Mouse (Mus musculus) R1 (cell line): Measurements from ENCODE around the gene Mfap4.

Experiments
- DNase-seq: peaks from one replicate; pipeline ENCODE4 v3.0.0-alpha.2; 2018; ENCODE audit warnings: low read depth, low spot score

The Mfap4 gene

DNA sequence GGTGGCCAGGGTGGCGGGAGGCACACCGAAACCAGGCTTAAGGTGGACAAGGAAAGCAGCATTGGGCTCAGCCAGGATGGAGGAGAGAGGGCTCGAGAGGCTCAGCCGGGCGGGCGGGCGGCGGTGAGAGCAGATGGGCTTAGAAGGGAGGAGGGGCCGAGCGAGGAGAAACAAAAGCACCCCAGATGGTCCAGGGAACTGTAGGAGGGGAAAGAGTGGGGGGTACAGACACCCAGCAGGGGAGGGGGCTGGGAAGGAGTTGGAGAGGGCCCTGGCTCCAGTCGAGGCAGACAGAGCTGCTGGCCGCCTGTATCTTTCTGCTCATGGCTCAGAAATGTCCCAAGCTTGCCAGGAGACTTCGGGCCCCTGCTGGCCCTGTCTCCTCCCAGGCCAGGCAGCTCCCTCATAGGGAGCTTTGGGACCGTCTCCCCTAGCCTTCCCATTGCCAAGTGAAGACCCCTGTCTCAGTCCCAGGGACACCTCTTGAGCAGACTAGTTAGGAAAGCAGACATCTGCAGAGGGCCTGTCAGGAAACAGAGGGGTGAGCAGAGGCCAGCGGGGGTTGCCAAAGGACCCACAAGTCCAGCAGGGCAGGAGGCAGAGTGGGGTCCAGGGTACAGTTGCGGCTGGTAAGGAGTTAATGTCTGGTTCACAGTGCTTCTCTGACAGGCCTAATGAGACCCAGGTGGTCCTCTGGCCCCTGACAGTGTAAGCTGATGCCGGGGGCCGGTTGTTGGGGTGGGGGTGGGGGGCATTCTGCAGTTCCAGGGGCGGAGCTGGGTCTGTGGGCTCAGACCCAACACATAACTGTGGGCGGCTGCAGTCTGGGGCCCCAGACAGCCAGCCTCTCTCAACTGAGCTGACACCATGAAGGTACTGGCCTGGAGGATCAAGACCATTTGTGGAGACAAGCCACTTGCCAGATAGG, at the start of gene Mfap4:
Mfap4 (plus strand) TSS at position 819 of the 928 bp plus-strand sequence.
- no peak for DNase-seq

DNA sequence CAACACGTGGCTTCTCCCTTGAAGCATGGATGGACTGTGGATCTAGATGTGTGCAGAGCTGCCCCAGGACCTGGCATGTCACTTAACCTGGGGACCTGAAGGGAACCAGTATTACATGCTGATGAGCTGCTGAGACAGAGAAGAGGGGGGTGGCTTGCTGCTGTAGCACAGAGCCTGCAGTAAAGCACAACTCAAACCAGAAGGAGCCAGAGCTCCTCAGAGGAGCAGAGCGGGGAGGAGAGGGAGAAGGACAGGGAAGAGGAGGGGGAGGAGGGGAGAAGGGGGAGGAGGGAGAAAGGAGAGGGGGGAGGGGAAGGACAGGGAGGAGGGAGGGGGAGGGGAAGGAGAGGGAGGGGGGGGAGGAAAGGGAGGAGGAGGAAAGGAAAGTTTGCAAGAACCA, 48.9 kb upstream of the Mfap4 start:
- no peak for DNase-seq

DNA sequence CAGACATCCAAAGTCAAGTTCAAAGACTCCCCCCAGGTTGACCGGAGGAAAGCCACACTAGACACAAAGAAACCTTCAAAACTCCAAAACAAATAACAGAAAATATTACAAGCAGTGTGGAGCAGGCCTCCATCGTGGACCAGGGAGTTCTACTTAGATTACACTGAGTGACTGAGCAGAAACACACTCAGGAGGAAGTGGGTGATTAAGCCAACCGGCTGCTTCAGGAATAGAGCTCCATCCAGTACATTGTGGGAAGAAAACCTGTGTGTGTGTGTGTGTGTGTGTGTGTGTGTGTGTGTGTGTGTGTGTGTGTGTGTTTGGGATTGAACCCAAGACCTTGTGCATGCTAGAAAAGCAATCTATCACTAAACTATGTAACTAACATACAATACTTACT, 46.1 kb upstream of the Mfap4 start:
- no peak for DNase-seq

DNA sequence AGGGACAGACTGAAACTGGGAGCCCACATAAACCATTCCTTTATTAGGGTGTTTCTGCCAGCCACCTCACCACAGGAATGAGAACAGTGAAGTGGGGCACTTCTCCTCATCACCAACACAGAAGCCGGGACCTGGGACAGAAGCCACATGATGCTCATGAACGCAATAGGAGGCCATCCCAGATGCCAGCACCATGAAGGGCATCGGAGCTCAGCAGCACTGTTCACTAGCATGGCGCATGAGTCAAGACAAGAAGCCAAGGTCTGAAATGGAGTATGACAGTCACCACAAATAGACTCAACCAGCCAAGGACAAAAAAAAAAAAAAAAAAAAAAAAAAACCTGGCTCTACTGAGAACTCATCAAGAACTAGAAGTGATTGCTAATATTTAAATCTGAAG, 44.8 kb upstream of the Mfap4 start:
- DNase-seq = no peak

DNA sequence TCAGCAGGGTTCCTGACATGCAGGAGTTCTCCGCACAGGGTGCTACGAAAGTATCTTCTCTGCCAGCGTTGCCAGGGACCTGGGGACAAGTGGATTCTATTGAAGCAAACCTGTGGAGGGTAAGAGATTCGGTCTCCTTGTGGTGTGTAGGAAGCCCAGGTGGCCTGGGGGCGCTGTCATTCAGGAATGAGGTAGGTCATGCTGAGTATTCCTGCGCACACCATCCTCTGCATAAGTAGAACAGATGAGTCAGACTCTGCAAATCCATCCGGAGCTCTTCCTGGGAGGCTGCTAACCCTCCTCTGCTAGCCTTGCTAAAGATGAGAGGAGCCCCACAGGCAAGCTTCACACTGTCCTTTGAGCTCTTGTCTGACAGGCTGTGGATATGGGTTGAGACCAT, 43.6 kb upstream of the Mfap4 start:
- DNase-seq = no peak

DNA sequence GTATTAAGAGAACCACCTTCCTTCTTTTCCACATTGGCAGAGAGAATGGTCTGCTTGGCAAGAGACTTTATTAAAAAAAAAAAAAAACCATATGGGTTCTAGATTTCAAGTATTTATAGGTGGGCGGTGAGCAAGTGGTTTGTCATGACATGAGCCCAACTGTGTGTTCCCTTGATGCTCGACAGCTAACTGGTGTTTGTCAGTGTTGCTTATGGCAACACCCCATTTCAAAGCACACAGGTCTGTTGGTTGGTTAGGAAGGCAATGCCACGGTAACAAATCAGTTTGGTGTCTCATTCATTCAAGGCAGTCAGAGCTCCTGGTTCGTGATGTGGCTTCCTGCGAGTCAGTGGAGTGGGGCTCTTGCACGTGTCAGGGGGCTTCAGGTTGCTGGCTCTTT, 41.4 kb upstream of the Mfap4 start:
- DNase-seq = no peak

DNA sequence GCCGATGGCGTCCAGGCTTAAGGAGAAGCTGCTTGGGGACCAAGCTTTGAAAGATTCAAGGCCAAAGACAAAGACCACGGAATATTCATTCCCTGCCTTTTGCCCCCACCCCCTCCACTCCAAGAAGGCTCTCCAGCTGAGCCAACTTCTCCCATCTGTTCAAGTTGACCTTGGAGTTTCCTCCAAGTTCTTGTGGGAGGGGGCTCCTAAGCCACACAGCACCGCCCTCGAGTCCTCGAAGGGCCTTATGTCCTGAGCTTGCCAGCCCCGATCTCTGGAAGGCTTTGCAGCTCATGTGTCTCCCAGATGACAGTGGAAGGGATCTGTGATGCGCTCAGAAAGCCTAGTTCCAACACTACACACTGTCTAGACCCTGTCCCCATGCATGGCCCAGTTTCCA, 37.9 kb upstream of the Mfap4 start:
- peak; percentile 80 for DNase-seq

DNA sequence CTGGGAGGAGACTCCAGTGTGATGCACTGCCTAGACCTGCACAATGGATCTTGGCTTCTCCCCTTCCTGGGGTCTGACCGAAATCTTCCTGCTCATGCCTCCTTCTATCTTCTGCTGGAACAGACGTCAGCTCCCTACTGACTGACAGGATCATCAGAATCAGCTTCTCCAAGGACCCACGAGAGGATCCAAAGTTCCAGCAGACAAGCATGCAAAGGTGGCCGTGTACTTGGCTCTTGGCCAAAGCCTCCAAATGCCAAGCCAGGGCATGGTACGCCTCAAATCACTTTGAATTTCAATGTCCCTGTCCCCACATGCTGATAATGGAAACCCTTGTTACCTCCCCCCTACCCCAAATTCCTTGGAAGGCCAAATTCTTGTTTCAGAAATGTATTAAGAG, 37.2 kb upstream of the Mfap4 start:
- peak; percentile 15 for DNase-seq

DNA sequence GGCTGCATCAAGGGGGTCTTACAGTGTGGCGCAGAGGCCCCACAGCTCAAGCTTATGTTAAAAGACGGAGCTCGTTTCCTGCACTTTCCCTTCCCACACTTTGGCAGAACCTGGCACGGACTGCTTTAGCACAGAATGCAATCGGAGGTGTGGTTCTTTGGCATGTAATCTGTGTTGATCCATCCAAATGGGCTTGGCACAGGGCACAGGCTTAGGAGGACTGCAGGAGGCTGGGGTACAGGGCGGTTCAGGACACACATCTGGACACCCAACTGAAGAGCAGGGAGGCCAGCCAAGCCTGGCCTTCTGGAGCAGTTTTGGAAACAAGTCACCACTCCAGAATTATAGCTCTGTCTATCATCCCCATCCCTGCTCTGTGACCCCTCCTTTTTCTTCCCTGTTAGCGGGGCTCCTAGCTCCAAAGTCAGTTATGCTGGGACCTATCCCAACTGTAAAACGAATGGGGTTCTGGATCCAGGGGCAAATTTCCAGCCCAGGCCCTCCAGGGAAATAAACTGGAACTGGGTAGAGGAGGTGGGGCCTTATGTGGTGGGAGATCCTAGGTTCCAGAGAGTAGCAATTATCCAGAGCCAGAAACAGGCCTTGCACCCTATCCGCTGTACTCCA, 36.5 kb upstream of the Mfap4 start:
- no peak for DNase-seq

DNA sequence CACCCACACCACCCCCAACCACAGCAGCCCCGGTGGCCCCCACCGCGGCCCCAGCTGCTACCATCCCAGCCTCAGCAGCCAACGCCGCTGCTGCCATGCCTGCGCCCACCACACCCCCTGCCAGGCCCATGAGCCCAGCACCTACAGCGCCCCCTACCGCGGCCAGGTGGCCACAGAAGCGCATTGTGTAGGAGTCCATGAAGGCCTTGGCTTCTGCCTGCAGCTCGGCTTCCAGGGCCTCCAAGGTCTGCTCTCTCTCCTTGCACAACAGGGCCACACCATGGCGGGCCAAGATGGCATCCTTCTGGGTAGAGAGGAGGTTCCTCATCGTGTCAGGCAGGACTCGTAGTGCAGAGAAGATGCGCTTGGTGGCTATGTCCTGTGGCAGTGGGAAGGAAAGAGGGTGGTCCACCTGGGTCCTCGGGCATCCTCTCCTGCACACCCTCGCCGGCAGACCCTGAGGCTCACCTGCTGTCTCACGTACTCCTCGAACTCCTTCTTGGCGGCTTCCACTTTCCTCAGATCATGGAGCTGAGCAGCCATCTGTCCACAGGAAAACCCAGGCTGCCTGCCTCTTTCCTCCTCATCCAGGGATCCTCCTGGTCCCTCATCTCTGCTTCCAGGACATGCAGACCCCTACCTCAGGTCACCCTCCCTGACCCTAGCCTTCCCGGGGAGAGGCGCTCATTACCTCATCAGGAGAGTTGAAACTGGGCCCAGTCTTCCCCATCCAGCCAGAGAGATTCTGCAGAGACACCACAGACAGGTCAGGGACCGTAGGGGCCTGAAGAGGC, 35.5 kb upstream of the Mfap4 start:
- peak; percentile 62 for DNase-seq

DNA sequence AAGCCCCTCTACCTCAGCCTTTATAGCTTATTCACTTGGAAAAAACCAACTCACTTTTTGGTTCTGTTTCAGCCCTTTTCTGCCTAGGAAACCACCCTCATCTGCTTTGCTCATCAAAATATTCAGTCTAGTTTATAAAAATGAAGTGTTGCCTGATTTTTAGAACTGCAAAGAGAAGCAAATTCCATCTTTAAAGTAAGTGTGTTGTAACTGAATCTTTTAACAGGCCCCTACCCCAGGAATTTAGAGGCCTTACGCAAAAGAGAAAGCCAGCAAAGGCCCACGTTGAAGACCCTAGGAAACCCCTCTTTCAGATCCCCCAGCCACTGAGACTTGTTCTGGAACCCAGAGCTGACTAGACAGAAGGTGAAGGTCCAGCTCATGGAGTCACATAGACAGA, 21.2 kb upstream of the Mfap4 start:
- no peak for DNase-seq

DNA sequence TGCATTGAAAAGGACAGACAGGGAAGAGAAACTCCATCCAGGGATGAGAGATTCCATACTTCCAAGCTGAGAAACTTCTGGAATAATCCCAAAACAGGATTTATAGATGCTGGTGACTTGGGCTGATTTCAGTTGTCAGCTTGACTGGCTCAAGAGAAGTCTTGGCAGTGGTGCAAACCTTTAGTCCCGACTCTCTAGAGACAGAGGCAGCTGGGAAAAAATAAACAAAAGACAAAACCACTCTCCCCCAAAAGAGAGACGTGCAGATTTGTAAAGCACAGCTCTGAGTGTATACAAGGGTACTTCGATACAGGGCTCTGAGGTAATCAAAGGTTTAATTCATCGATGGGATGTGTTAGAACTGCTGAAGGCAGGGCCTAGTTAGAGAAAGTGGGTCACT, 19.8 kb upstream of the Mfap4 start:
- no peak for DNase-seq

DNA sequence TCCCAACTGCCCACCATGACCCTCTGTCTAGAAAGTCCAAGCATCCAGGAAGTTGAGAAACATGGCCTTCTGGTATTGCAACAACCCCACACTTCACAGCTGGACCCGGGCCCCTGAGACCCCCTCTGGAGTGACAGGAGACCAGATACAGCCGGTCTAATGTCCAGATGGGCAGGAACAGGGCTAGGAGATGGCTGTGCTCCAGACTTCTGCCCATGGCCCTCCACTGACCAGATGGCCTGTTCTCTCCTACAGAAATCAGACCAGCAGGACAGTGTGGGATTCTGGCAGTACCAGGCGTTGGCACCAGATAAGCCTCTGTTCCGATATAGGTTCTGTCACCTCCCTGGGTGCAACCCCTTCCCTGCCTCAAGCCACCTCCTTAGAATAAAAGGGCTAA, 16.7 kb upstream of the Mfap4 start:
- DNase-seq = no peak

DNA sequence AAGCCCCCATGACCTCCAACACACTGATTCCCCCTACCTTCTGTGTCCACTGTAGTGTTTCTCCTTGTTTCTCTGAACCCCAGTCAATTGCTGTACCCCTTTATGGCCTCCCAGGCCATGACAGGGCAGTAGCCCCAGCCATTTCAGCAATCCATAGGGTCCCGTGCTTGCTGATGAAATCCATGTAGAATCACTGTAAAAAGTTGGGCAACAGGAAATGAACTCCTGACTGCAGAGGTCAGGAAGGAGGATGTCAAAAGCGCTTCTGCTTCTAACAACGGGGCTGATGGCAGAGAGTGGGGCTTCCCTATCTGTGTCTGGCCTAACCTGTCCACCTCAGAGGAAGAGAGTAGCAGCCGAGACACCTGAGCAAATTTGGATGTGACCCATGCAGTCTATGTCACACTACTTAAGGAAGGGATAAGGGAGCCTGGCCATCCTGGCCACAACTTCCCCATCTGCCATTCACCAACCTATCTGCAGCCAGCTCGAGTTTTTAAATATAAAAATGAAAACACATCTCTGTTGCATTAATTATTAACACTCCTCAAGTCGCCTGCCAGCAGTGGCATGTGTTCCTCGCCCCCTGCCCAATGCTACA, 15.8 kb upstream of the Mfap4 start:
- no peak for DNase-seq

DNA sequence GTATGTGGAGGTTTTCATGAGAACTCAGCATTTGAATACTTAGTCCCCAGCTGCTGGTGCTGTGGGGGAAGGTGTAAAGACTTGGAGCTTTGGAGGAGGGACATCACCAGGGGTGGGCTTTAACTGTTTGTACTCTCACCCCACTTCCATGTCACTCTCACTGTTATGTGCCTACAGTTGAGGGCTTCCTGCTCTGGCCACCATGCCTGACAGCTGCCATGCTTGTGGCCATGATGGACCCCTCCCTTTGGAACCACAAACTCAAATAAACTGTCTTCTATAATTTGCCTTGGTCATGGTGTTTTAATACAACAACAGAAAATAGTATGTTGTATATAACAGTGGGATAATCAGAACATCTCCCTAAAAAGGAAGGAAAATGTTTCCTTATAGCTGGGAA, 14.4 kb upstream of the Mfap4 start:
- DNase-seq = no peak

DNA sequence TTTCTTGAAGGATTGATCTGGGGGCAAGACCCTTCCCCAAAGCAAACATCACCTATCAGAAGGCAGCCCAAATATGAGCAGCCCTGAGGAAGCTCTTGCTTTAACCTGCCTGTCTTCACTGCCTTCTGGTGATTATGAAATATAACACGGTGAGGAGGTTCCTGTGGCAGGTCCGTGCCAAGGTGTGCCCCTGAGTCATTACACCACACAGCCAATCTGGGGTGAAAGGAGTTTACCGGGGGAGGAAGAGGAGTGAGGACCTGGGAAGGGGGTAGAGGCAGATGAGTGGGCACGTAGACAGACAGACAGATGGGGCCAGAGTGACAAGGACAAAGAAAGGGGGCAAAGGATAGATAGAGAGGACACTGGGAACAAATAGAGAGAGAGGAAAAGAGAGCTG, 11.6 kb upstream of the Mfap4 start:
- DNase-seq = no peak

DNA sequence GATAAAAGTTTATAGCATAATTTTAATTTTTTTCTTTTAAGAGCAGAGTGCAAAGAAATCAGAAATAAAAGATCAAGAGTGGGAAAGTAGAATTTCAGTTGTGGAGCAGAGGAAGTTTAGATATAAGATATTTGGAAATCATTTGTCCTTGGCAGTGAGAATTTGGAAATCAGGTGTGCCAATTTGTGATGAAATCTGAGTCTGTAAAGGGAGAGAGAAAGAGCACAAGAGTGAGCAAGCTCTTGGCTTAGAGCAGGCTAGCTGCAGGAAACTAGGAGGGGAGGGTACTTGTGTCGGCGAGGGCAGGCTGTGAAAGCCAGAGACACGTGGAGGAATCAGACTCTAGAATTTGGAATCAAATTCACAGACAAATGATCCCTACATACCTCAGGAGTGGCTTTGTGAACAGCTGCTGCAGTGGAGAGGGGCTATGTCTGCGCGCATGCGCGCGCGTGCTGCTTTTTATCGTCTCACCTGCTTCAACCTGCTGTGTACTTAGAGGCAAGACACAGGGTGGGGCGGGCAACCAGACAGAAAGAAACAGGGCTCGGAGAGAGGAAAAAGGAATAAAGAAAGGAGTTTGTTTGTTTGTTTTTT, 8.3 kb upstream of the Mfap4 start:
- peak; percentile 21 for DNase-seq

DNA sequence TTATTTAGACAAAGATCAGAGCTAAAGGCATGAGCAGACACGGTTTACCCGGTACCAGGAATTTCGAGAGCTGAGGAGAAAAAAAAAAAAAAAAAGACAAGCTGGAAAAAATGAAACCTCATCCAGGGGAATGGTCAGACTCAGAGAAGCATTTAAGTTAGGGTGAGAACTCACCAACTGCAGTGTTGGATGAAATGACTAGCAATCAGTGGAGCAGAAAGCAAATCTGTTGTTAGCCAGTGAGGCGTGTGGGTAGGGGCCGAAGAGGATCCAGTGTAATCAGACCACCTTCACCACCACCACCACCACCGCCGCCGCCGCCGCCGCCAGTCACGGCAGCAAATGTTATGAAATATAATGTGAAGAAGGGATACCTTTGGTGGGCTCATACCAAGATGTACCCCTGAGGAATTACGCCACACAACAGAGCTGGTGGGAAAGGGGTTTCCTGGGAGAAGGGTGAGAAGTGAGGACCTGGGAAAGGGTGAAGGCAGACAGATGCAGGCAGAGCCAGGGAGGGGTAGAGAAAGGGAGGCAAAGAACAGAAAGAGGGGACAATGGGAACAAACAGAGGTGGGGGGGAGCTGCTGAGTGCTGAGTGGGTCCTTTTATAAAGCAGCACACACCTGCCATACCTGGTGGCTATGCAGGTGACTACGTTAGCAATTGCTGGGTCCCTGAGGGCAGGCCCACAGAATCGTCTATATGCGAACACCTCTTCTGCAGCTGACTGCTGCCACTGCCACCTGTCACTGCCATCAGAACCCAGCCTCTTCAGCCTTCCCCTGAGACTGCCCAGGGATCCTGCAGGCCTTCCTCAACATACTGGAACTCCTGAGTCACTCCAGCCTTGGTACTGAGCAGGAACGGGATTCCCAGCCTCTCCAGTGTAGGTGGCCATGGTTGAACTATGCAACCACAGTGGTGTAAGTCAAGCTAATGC, 7.4 kb upstream of the Mfap4 start:
- DNase-seq = no peak

DNA sequence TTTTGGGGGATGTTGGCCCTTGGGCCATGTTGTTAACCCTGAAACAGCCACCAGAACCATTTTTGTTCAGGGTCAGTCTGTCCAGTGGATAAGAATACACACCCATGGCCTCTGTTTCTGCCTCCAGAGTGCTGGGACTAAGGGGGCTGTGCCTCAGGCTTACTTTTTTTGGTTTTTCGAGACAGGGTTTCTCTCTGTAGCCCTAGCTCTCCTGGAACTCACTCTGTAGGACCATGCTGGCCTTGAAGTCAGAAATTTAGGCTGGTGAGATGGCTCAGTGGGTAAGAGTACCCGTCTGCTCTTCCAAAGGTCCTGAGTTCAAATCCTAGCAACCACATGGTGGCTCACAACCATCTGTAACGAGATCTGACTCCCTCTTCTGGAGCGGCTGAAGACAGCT, 6.4 kb upstream of the Mfap4 start:
- DNase-seq = no peak
